ENCODE assay signal across 11 mouse cellular contexts in the genomic region with DNA sequence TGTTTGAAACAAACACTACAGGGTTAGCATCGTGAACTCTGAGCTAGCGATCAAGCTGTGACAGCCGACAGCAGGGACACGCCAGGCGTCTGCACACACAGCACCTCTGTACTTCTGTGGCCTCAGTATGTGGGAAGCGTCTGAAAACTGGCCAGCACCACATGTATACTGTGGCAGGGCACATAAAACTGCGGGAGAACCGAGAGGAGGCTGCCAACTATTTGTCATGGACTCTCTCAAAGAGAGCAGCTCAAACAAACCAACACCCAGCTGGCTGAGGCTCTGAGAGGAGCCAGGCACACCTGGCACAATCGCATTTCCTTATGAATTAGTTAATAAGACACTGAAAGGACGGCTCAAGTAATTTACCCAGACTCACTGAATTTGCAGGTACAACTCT. TPM values are rescaled to one million over a fixed set of nuclear protein-coding genes. Genes with fewer than 3 reads are reported as not detected.
DNase-seq lines count a peak whose midpoint lies in the region; ATAC-seq and TF ChIP-seq lines count a peak whose summit lies in the region.
"Had no signal": no experiment of that assay in that cellular context is flagged by ENCODE, and none has a peak within 500 bp of the region (broad histone marks: within the 10 kb centered on the region; RNA-seq: fewer than 3 reads in every experiment).

No protein-coding gene starts in this region.

- no peak overlapping the region for H3K9ac ChIP-seq in forebrain, embryonic 15.5 days (replicated peaks)
- no peak overlapping the region for H3K9ac ChIP-seq in forebrain, embryonic 11.5 days (ENCODE audit: low read length)
- H3K9ac ChIP-seq in intestine, postnatal 0 days (ENCODE audit: low read depth, low read length), result no peak overlapping the region
- H3K9ac ChIP-seq in neural tube, embryonic 14.5 days (replicated peaks; ENCODE audit: low read depth, low read length), result no peak overlapping the region

- H3K27ac ChIP-seq in forebrain, embryonic 15.5 days (replicated peaks), result peak overlapping the region; percentile 53
- H3K27ac ChIP-seq in forebrain, embryonic 11.5 days (ENCODE audit: low read depth, low read length), result no peak overlapping the region
- peak overlapping the region; percentile 43 for H3K27ac ChIP-seq in layer of hippocampus, adult 2 months
- peak overlapping the region; percentile 67 for H3K27ac ChIP-seq in intestine, postnatal 0 days (ENCODE audit: low read depth, low read length)
- no peak overlapping the region for H3K27ac ChIP-seq in neural tube, embryonic 14.5 days (ENCODE audit: low read depth, low read length)

- WGBS in forebrain, embryonic 15.5 days, result 44% methylated on average over 10 of the region's 10 CpGs
- WGBS in forebrain, embryonic 11.5 days, result 83% methylated on average over 10 of the region's 10 CpGs
- 20% methylated on average over 10 of the region's 10 CpGs for WGBS in intestine, postnatal 0 days
- 42% methylated on average over 10 of the region's 10 CpGs for WGBS in neural tube, embryonic 14.5 days

- H3K36me3 ChIP-seq in forebrain, embryonic 15.5 days, result 0 out of 2 replicates have a peak, but pooled peaks cover 6% of the 10 kb centered on the region
- no peaks in the 10 kb centered on the region for H3K36me3 ChIP-seq in forebrain, embryonic 11.5 days (ENCODE audit: control insufficient read depth, insufficient read depth, low read length)
- H3K36me3 ChIP-seq in intestine, postnatal 0 days (ENCODE audit: control insufficient read depth, insufficient read depth), result peaks cover 25% of the 10 kb centered on the region
- 0 out of 2 replicates have a peak, but pooled peaks cover 3% of the 10 kb centered on the region for H3K36me3 ChIP-seq in neural tube, embryonic 14.5 days (ENCODE audit: control insufficient read depth, insufficient read depth, low read length)

- peak; percentile 76 for ATAC-seq in forebrain, embryonic 15.5 days (replicated peaks)
- ATAC-seq in forebrain, embryonic 11.5 days (replicated peaks; ENCODE audit: low FRiP score), result no peak
- peak; percentile 74 for ATAC-seq in intestine, postnatal 0 days
- ATAC-seq in neural tube, embryonic 14.5 days (ENCODE audit: low read depth), result peak; percentile 86

- H3K9me3 ChIP-seq in forebrain, embryonic 15.5 days, result no peaks in the 10 kb centered on the region
- H3K9me3 ChIP-seq in forebrain, embryonic 11.5 days (ENCODE audit: control insufficient read depth, low read length), result no peaks in the 10 kb centered on the region
- no peaks in the 10 kb centered on the region for H3K9me3 ChIP-seq in intestine, postnatal 0 days (ENCODE audit: control insufficient read depth)
- no peaks in the 10 kb centered on the region for H3K9me3 ChIP-seq in neural tube, embryonic 14.5 days (ENCODE audit: control insufficient read depth, low read length)

- TF ChIP-seq CTCF in layer of hippocampus, adult 2 months (conservative IDR thresholded peaks at IDR 0.05), result no peak
- no peak for TF ChIP-seq CTCF in intestine, postnatal 0 days (IDR thresholded peaks at IDR 0.05; ENCODE audit: low read depth)

- no peaks in the 10 kb centered on the region for H3K27me3 ChIP-seq in forebrain, embryonic 15.5 days
- no peaks in the 10 kb centered on the region for H3K27me3 ChIP-seq in forebrain, embryonic 11.5 days (ENCODE audit: control insufficient read depth, insufficient read depth, low read length)
- H3K27me3 ChIP-seq in intestine, postnatal 0 days (replicated peaks; ENCODE audit: control insufficient read depth, insufficient read depth, low read length), result no peaks in the 10 kb centered on the region
- no peaks in the 10 kb centered on the region for H3K27me3 ChIP-seq in neural tube, embryonic 14.5 days (ENCODE audit: control insufficient read depth, insufficient read depth, low read length)

- H3K4me2 ChIP-seq in forebrain, embryonic 15.5 days (replicated peaks), result no peak overlapping the region
- no peak overlapping the region for H3K4me2 ChIP-seq in forebrain, embryonic 11.5 days (ENCODE audit: low read depth, low read length, severe bottlenecking)
- H3K4me2 ChIP-seq in intestine, postnatal 0 days (replicated peaks; ENCODE audit: low read depth), result 0 out of 2 replicates have a peak overlapping the region, but pooled peaks have one; percentile 18
- no peak overlapping the region for H3K4me2 ChIP-seq in neural tube, embryonic 14.5 days (ENCODE audit: low read depth, low read length)

- no peak overlapping the region for H3K4me3 ChIP-seq in forebrain, embryonic 15.5 days
- no peak overlapping the region for H3K4me3 ChIP-seq in forebrain, embryonic 11.5 days (ENCODE audit: low read depth, low read length)
- no peak overlapping the region for H3K4me3 ChIP-seq in layer of hippocampus, adult 2 months
- no peak overlapping the region for H3K4me3 ChIP-seq in intestine, postnatal 0 days (ENCODE audit: low read depth, low read length)
- H3K4me3 ChIP-seq in neural tube, embryonic 14.5 days (ENCODE audit: low read depth, low read length), result no peak overlapping the region

- peaks cover 5% of the 10 kb centered on the region; the same call in 1 of the 2 replicates for H3K4me1 ChIP-seq in forebrain, embryonic 15.5 days
- no peaks in the 10 kb centered on the region for H3K4me1 ChIP-seq in forebrain, embryonic 11.5 days (replicated peaks; ENCODE audit: control insufficient read depth, insufficient read depth, low read length)
- H3K4me1 ChIP-seq in intestine, postnatal 0 days (replicated peaks; ENCODE audit: control insufficient read depth, insufficient read depth, low read length), result peaks cover 7% of the 10 kb centered on the region; the same call in 1 of the 2 replicates
- no peaks in the 10 kb centered on the region for H3K4me1 ChIP-seq in neural tube, embryonic 14.5 days (ENCODE audit: control insufficient read depth, insufficient read depth, low read length)

- no peak for DNase-seq in forebrain, embryonic 11.5 days (ENCODE audit: low spot score)
- DNase-seq in layer of hippocampus, adult 2 months (ENCODE audit: low spot score in 2 of 2), result no peak
- no peak for DNase-seq in layer of hippocampus, postnatal 36 days
- DNase-seq in gastrocnemius, postnatal 25 days, result no peak
- no peak for DNase-seq in thymus, postnatal 25 days
- DNase-seq: adrenal gland, postnatal 25 days; B cell, adult 2 months; kidney, adult 11 months had no signal

RNA-seq across cellular contexts. Expression of gene Smarca5, which starts 42.0 kb away (rescaled TPM):
- 77.8 and 79.3 TPM in 2 replicates for polyA plus RNA-seq in forebrain, embryonic 15.5 days (2015; fragmentation: Nextera tagmentation; extraction: Ambion mirVana)
- polyA plus RNA-seq in forebrain, embryonic 11.5 days (2014; fragmentation: Nextera tagmentation; extraction: Ambion mirVana), result 169 and 176 TPM in 2 replicates
- total RNA-seq in layer of hippocampus, adult 2 months (2021), result 10 to 100 TPM; 58.5 to 59.3 TPM
- total RNA-seq in layer of hippocampus, postnatal 36 days (2021), result 10 to 100 TPM; 62.9 to 64.6 TPM
- 28.2 and 31.4 TPM in 2 replicates for polyA plus RNA-seq in intestine, postnatal 0 days (2015; fragmentation: Nextera tagmentation; extraction: Ambion mirVana)
- polyA plus RNA-seq in neural tube, embryonic 14.5 days (2014; fragmentation: Nextera tagmentation; extraction: Ambion mirVana), result 49.2 and 60.9 TPM in 2 replicates
- total RNA-seq in gastrocnemius, postnatal 25 days (2021), result 10 to 100 TPM; 25.2 to 25.3 TPM

Comparison
In these comparisons a context has a peak if more than half of its experiments do, and no peak if none do; other contexts are left out.
1. H3K27ac ChIP-seq: peak in forebrain, embryonic 15.5 days (single experiment), layer of hippocampus, adult 2 months (single experiment) and intestine, postnatal 0 days (single experiment); none in forebrain, embryonic 11.5 days (single experiment) and neural tube, embryonic 14.5 days (single experiment).